Mouse (Mus musculus): ENCODE results near the gene Gm26741.

DNA sequence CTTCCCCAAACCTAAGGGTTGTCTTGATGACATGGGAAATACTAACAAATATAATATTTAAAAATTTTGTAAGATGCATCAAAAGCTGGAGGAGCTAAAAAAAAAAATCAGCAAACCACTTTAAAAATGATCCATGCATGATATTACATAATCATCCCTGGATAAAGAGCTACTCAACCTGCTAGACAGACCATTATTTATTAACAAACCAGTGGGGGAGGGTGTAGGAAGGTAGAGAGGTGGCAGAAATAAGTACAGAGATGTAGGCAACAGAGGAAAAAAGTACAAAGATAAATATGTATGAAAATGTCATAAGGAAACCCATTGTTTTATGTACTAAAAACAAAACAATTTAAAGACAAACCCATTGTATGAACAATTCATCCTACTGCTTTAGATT is 16.1 kb downstream of the Gm26741 start:
- TF ChIP-seq CTCF (conservative IDR thresholded peaks at IDR 0.05; ENCODE audit: low read length) (no peak), POU5F1 (IDR thresholded peaks at IDR 0.05; ENCODE audit: borderline replicate concordance, low read length) (no peak), NANOG (IDR thresholded peaks at IDR 0.05; ENCODE audit: borderline replicate concordance, low read length) (no peak)

All from E14TG2a.4 (cell line).